Mouse (Mus musculus): ENCODE data around the gene Plcb4.

Gene Plcb4

GRCm38 (mm10) chr2:135810841-135811240 lies 152.0 kb downstream of the Plcb4 start:
- in situ Hi-C loops (cut with MseI, MboI): no loop called here

- in situ Hi-C loops (cut with MseI, MboI): no loop called here
Observed at GRCm38 (mm10) chr2:135811453-135812101, 152.8 kb downstream of the Plcb4 start.

- in situ Hi-C loops (cut with MseI, MboI): no loop called here
Observed at GRCm38 (mm10) chr2:135812701-135813246, 154.0 kb downstream of the Plcb4 start.

GRCm38 (mm10) chr2:135820691-135821090 lies 161.9 kb downstream of the Plcb4 start:
- in situ Hi-C loops (cut with MseI, MboI): no loop called here

GRCm38 (mm10) chr2:135823690-135824089 lies 164.9 kb downstream of the Plcb4 start:
- in situ Hi-C loops (cut with MseI, MboI): no loop called here

- in situ Hi-C loops (cut with MseI, MboI): no loop called here
Observed at GRCm38 (mm10) chr2:135824757-135825156, 165.9 kb downstream of the Plcb4 start.

GRCm38 (mm10) chr2:135825645-135826044 lies 166.8 kb downstream of the Plcb4 start:
- in situ Hi-C loops (cut with MseI, MboI): no loop called here

GRCm38 (mm10) chr2:135826616-135827360 lies 168.0 kb downstream of the Plcb4 start:
- in situ Hi-C loops (cut with MseI, MboI): no loop called here

- in situ Hi-C loops (cut with MseI, MboI): no loop called here
Observed at GRCm38 (mm10) chr2:135828446-135828845, 169.6 kb downstream of the Plcb4 start.

- in situ Hi-C loops (cut with MseI, MboI): no loop called here
Observed at GRCm38 (mm10) chr2:135833743-135834142, 174.9 kb downstream of the Plcb4 start.

GRCm38 (mm10) chr2:135834435-135834834 lies 175.6 kb downstream of the Plcb4 start:
- in situ Hi-C loops (cut with MseI, MboI): no loop called here

- in situ Hi-C loops (cut with MseI, MboI): no loop called here
Observed at GRCm38 (mm10) chr2:135835911-135836310, 177.1 kb downstream of the Plcb4 start.

GRCm38 (mm10) chr2:135836426-135836825 lies 177.6 kb downstream of the Plcb4 start:
- in situ Hi-C loops (cut with MseI, MboI): no loop called here

GRCm38 (mm10) chr2:135837730-135838129 lies 178.9 kb downstream of the Plcb4 start:
- in situ Hi-C loops (cut with MseI, MboI): no loop called here

- in situ Hi-C loops (cut with MseI, MboI): no loop called here
Observed at GRCm38 (mm10) chr2:135838135-135838534, 179.3 kb downstream of the Plcb4 start.

- in situ Hi-C loops (cut with MseI, MboI): no loop called here
Observed at GRCm38 (mm10) chr2:135838651-135839286, 180.0 kb downstream of the Plcb4 start.

GRCm38 (mm10) chr2:135843721-135844120 lies 184.9 kb downstream of the Plcb4 start:
- in situ Hi-C loops (cut with MseI, MboI): no loop called here

- in situ Hi-C loops (cut with MseI, MboI): no loop called here
Observed at GRCm38 (mm10) chr2:135846903-135847302, 188.1 kb downstream of the Plcb4 start.

- in situ Hi-C loops (cut with MseI, MboI): no loop called here
Observed at GRCm38 (mm10) chr2:135847738-135848137, 188.9 kb downstream of the Plcb4 start.

GRCm38 (mm10) chr2:135848169-135848568 lies 189.4 kb downstream of the Plcb4 start:
- in situ Hi-C loops (cut with MseI, MboI): no loop called here

GRCm38 (mm10) chr2:135851964-135852363 lies 193.2 kb downstream of the Plcb4 start:
- in situ Hi-C loops (cut with MseI, MboI): no loop called here

GRCm38 (mm10) chr2:135853085-135853484 lies 194.3 kb downstream of the Plcb4 start:
- in situ Hi-C loops (cut with MseI, MboI): no loop called here

Data from mouse trophoblast stem cell (cell line).